Mouse (Mus musculus): ENCODE measurements around the gene Yae1d1. TPM values are rescaled to one million over a fixed set of nuclear protein-coding genes. Genes with fewer than 3 reads are reported as not detected.

The Yae1d1 gene
- 1 to 10 TPM; 7.8 to 8.8 TPM for total RNA-seq (2023)

DNA sequence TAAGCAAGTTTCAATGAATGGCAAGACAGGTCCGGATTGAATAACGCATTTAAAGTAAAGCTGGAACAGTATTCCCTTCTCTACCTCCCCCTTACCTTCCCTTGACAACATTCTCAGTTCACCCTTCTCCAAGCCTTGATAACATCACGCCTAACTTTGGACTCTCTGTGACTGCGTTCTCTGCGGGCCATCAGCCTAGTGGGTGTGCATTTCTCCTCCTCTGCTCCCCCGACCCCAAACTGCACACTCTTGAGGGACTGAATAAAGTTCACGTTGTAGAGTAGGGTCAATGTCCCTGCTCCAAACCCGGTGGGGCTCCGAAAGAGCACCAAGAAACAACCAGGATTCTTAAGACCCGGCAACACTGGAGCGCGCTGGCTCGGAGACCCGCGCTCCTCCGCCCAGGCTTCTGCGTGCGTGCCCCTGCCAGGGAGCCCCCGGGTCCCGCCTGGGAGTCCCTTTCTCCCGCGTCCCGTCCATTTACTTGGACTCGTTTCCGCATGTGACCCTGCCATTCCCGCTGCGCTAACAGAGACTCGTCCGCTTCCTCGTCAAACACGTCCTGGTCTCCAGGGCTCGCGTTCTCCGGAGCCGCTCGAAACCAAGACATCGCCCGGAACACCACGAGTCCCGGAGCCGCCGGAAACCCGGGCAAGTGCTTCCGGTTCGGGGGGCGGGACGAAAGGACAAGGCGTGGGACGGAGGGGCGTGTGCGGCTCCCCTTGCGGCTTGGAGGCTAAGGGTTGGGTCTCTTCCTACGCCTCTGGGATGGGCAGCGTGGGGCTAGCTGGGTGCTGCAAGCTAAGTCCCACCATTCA, at the start of gene Yae1d1:
Gene Yae1d1 (minus strand): TSS at position 653 of the 818 bp plus-strand sequence.

DNA sequence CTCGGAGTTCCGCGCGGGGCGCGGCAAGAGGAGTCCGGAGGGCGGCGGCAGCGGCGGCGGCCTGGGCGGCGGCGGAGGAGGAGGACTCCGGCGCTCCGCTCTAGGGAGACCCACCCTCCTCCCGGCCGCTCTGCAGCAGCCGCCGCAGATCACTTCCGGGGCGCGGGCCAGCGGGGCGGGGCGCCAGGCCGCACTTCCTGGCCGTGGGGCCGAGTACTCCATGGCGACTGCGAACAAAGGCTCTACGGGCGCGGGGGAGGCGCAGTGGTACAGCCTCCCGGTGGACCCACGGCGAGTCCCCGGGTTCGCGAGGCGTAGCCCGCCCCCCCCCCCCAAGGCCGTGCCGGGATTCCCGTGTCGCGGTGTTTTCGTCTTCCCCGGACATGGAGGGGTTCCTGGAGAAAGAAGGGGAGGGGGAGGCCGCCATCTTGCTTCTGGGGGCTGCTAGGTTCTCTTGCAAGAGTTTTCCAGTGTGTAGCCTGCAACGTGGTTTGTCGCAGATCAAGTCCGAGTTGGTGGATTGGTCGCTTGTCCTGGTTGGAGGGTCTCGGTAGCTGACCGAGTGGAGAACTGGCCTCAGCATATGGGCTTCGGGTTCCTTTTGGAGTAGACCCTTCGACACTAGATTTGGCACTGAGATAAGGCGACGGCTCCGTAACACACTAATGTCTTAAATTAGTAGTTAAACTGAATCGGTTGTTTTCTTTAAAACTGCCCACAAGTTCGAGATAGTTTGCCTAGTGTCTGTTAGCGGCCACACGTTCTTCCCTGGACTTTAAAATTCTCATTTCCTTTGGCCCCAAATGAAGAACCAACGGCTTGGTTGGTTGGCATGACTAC, 48.9 kb downstream of the Yae1d1 start, which contains the start of gene Rala:
Gene Rala (minus strand): TSS at position 162 of the 840 bp plus-strand sequence.

Other genes with a start within 250 kb of the Yae1d1 start
- 100 to 1,000 TPM; 157 to 159 TPM for gene Cdk13, start 188.3 kb downstream of the Yae1d1 start, total RNA-seq (2023)
- gene Rala, start 49.1 kb downstream of the Yae1d1 start, total RNA-seq (2023): 10 to 100 TPM; 26.4 to 27.4 TPM